Mouse (Mus musculus) adrenal gland, postnatal 25 days (tissue): ENCODE measurements around the gene Nudt22. TPM values are rescaled to one million over a fixed set of nuclear protein-coding genes. Genes with fewer than 3 reads are reported as not detected.
"Not testable (repeated sequence)": the region's sequence is repeated elsewhere in the genome, so short reads cannot be mapped to it uniquely, and the experiment has no call there.

Experiments used
- DNase-seq: peaks from one replicate; pipeline ENCODE4 v3.0.0; 2021; ENCODE audit warnings: mixed read lengths
- total RNA-seq: library from RNA; stranded (reverse); gene quantifications from 2 replicates; pipeline ENCODE4 v1.2.3, GENCODE M21; 2021

The Nudt22 gene
- total RNA-seq, 1 experiment from 2014 or later: 50.6 TPM

GRCm38 (mm10) chr19:6995255-6995991, 494 bp downstream of the Nudt22 start:
- no peak for DNase-seq

GRCm38 (mm10) chr19:6994489-6994888, 1.4 kb downstream of the Nudt22 start:
- DNase-seq: no peak

GRCm38 (mm10) chr19:6994002-6994401, 1.9 kb downstream of the Nudt22 start:
- no peak for DNase-seq

GRCm38 (mm10) chr19:6993011-6993770, 2.7 kb downstream of the Nudt22 start:
- DNase-seq: no peak

- peak; percentile 96 for DNase-seq
These were observed 3.7 kb downstream of the Nudt22 start, which contains the start of gene Dnajc4 for GRCm38 (mm10) chr19:6992011-6992858. Gene Dnajc4, minus strand, starts transcription at chr19:6992572.

- DNase-seq: not testable (repeated sequence)
These were observed 4.8 kb downstream of the Nudt22 start for GRCm38 (mm10) chr19:6991166-6991565.

- no peak for DNase-seq
These were observed 5.2 kb downstream of the Nudt22 start for GRCm38 (mm10) chr19:6990712-6991111.

- DNase-seq: no peak
These were observed 6.7 kb downstream of the Nudt22 start for GRCm38 (mm10) chr19:6989251-6989650.

- no peak for DNase-seq
These were observed 8.0 kb downstream of the Nudt22 start for GRCm38 (mm10) chr19:6987904-6988285.

GRCm38 (mm10) chr19:6987061-6987903, 8.6 kb downstream of the Nudt22 start, which contains the start of gene Vegfb:
Gene Vegfb, minus strand, starts transcription at chr19:6987651.
- peak; percentile 83 for DNase-seq

GRCm38 (mm10) chr19:6985951-6986708, 9.8 kb downstream of the Nudt22 start:
- DNase-seq: no peak

GRCm38 (mm10) chr19:6985300-6985699, 10.6 kb downstream of the Nudt22 start:
- DNase-seq: no peak

- DNase-seq: no peak
These were observed 12.3 kb downstream of the Nudt22 start for GRCm38 (mm10) chr19:6983621-6984020.

- no peak for DNase-seq
These were observed 14.5 kb downstream of the Nudt22 start for GRCm38 (mm10) chr19:6981465-6981864.

- peak; percentile 98 for DNase-seq
These were observed 15.4 kb downstream of the Nudt22 start, which contains the start of gene Fkbp2 for GRCm38 (mm10) chr19:6980381-6981093. Gene Fkbp2, minus strand, starts transcription at chr19:6980501.

GRCm38 (mm10) chr19:6979486-6980380, 16.2 kb downstream of the Nudt22 start:
- DNase-seq: peak; percentile 100

- DNase-seq: no peak
These were observed 16.9 kb downstream of the Nudt22 start for GRCm38 (mm10) chr19:6979001-6979479.

- no peak for DNase-seq
These were observed 17.3 kb downstream of the Nudt22 start for GRCm38 (mm10) chr19:6978639-6978974.
